Mouse (Mus musculus) effector memory CD4-positive, alpha-beta T cell, adult 5 months (primary cell): Measurements from ENCODE around the gene Hsd17b3. TPM values are rescaled to one million over a fixed set of nuclear protein-coding genes. Genes with fewer than 3 reads are reported as not detected.

Experiments
- polyA plus RNA-seq: library from polyadenylated mRNA; unstranded; fragments of 100-300 nt; shearing (Covaris generic); gene quantifications from one replicate; pipeline ENCODE4 v1.2.1, GENCODE M21; 2017

The Hsd17b3 gene
- polyA plus RNA-seq = not detected

DNA sequence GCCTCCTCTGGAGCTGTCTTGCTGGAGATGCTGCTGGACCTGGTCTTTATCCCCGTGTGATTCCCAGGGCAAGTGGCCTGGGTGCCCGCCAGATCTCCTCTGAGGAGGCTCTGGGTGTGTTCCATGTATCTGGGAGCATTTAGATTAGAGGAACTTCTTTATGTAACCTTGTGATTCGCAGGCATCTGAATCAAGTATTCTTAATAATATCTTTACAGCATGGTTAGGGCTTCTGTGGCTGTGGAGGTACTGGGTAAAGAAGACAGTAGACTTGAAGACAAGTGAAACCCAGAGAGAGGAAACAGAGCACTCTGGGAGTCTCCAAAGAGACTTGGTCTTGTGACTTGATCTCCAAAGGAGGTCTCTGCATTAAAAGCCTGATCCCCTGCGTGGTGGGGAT, at the start of gene Hsd17b3:
TSS of gene Hsd17b3 (minus strand) at position 101 of the 400 bp plus-strand sequence.

DNA sequence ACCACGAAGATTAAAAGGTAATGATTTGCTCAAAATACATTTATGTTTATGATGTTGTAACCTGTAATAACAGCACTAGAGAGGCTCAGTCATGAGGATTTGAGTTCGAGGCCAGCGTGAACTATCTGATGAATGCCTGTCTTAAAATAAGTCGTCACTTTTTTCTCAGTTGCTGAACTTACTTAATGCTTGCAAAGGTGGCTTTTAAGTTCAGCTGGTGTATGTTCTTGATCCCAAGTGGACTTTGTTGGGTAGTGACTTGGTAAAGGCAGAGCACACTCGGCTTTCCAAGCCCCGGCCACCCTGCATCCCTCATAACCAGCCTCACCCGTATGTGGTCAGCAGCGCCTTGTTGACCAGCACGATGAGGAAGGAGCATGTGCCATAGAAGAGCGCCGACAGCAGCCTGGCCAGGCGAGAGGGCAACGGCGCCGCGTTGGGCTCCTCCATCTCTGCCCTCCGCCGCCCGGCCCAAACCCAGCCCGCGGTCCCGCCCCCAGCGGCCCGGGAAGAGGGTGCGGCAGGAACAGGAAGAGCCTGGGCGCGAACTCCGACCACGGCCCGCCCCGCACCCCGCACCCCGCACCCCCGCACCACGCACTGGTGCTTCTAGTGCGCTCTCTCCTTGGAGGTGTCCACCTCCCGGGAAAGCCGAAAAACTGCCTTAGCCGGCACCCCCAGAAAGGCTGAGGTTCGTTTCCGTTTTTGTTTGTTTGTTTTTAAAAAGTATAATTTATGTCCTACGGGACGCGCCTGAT, 40.0 kb upstream of the Hsd17b3 start, which contains the start of gene Slc35d2:
TSS of gene Slc35d2 (minus strand) at position 511 of the 758 bp plus-strand sequence.

Other genes starting within 250 kb of the Hsd17b3 start
- 21.1 TPM for gene Slc35d2, start 40.1 kb upstream of the Hsd17b3 start, polyA plus RNA-seq
- 6.9 TPM for gene Zfp367, start 64.0 kb upstream of the Hsd17b3 start, polyA plus RNA-seq
- 19.1 TPM for gene Habp4, start 72.6 kb upstream of the Hsd17b3 start, polyA plus RNA-seq
- gene Cdc14b, start 186.1 kb upstream of the Hsd17b3 start, polyA plus RNA-seq = 6.5 TPM
- gene Aaed1, start 223.5 kb upstream of the Hsd17b3 start, polyA plus RNA-seq = 38.3 TPM